ENCODE assay signal across 8 mouse cellular contexts in the genomic region with DNA sequence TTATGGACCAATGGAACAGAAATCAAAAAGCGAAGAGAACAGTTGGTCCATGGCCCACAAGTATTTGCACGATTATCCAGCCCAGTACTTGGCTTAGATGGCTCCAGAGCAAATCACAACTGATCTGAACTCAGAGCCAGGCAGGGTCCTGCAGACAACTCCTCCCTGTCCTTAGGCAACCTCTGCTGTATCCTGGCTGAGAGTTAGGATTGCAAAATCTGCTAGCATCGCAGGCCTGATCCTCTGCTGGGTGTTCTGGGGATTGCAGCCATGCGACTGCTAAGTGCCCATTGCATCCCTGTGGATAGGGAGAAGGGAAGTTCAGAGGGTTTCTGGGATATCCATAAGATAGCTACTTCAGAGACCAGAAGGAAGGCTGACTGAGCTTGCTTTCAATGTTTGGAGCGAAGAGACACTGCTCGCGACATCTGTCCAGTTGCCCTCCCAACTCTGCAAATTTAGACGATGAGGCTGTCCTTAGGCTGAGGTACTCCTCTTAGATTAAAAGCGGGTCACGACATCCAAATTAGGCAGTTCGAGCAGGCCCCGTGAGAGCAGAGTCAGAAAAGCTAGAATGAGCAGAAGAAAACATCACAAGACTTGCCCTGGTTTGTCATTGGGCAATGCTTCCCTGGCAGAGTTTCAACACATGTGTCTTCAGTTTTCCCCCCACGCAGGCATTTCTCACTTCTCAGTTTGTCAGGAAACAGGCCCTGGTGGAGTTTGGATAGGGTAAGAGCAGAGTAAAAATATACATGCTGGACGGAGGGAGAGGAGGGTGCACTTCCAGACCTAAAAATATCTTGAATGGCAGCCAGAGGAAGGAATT. TPM values are rescaled to one million over a fixed set of nuclear protein-coding genes. Genes with fewer than 3 reads are reported as not detected.
DNase-seq lines count a peak whose midpoint lies in the region; ATAC-seq and TF ChIP-seq lines count a peak whose summit lies in the region.

No protein-coding gene starts in this region.

- H3K4me2 ChIP-seq in embryonic facial prominence, embryonic 15.5 days (replicated peaks), result peak overlapping the region; percentile 25; the same call in 1 of the 2 replicates
- H3K4me2 ChIP-seq in heart, postnatal 0 days (ENCODE audit: low read depth, low read length), result peak overlapping the region; percentile 19; the same call in 1 of the 2 replicates

- peak; percentile 68 for TF ChIP-seq CTCF in heart, postnatal 0 days (IDR thresholded peaks at IDR 0.05; ENCODE audit: low read depth)

- no peaks in the 10 kb centered on the region for H3K9me3 ChIP-seq in embryonic facial prominence, embryonic 15.5 days (replicated peaks)
- no peaks in the 10 kb centered on the region for H3K9me3 ChIP-seq in heart, postnatal 0 days (replicated peaks; ENCODE audit: control insufficient read depth, low read length)

- peaks cover 57% of the 10 kb centered on the region for H3K4me1 ChIP-seq in embryonic facial prominence, embryonic 15.5 days
- H3K4me1 ChIP-seq in heart, postnatal 0 days (ENCODE audit: control insufficient read depth, insufficient read depth), result peaks cover 29% of the 10 kb centered on the region

- peaks cover 24% of the 10 kb centered on the region for H3K79me2 ChIP-seq in macrophage (ENCODE audit: inconsistent target)

- no peaks in the 10 kb centered on the region for H3K27me3 ChIP-seq in embryonic facial prominence, embryonic 15.5 days
- H3K27me3 ChIP-seq in heart, postnatal 0 days (ENCODE audit: control insufficient read depth, insufficient read depth, low read length), result no peaks in the 10 kb centered on the region

- intact Hi-C loops in left cerebral cortex, postnatal 10 days (cut with DNase I), result no loop called here

- DNase-seq in embryo, embryonic 10 days (ENCODE audit: low spot score), result peak; percentile 60
- DNase-seq in embryo, embryonic 9.5 days (ENCODE audit: extremely low spot score), result no peak
- DNase-seq in ES-CJ7 (ENCODE audit: low read depth, low spot score), result peak; percentile 71
- DNase-seq in heart, postnatal 0 days (ENCODE audit: low spot score), result peak; percentile 89
- peak; percentile 70 to 73 for DNase-seq in left cerebral cortex, postnatal 10 days (ENCODE audit: extremely low spot score in 1 of 2, low spot score in 2 of 2)
- DNase-seq in natural killer cell, adult 2 months (ENCODE audit: low spot score in 2 of 2), result no peak

- peaks cover 30% of the 10 kb centered on the region for H3K36me3 ChIP-seq in embryonic facial prominence, embryonic 15.5 days
- peaks cover 40% of the 10 kb centered on the region for H3K36me3 ChIP-seq in heart, postnatal 0 days (replicated peaks; ENCODE audit: control insufficient read depth, insufficient read depth, low read length)
- H3K36me3 ChIP-seq in macrophage (ENCODE audit: inconsistent target), result peaks cover 23% of the 10 kb centered on the region

- H3K4me3 ChIP-seq in embryonic facial prominence, embryonic 15.5 days (replicated peaks), result no peak overlapping the region
- H3K4me3 ChIP-seq in heart, postnatal 0 days (ENCODE audit: low read depth, low read length), result no peak overlapping the region
- H3K4me3 ChIP-seq in macrophage (ENCODE audit: inconsistent target), result no peak overlapping the region

- WGBS in embryonic facial prominence, embryonic 15.5 days, result 22% methylated on average over 14 of the region's 14 CpGs
- WGBS in heart, postnatal 0 days, result 14% methylated on average over 14 of the region's 14 CpGs
- 16% methylated on average over 14 of the region's 14 CpGs for whole genome bisulfite sequencing in macrophage (ENCODE audit: missing documents)

- no peak overlapping the region for H3K9ac ChIP-seq in embryonic facial prominence, embryonic 15.5 days
- no peak overlapping the region for H3K9ac ChIP-seq in heart, postnatal 0 days (replicated peaks; ENCODE audit: low read depth, low read length)

- TF ChIP-seq EP300 in heart, postnatal 0 days (IDR thresholded peaks at IDR 0.05; ENCODE audit: low read depth), result peak; percentile 89

- ATAC-seq in embryonic facial prominence, embryonic 15.5 days (ENCODE audit: insufficient number of reproducible peaks, low FRiP score, low TSS enrichment, low read depth), result peak; percentile 83
- peak; percentile 87 for ATAC-seq in heart, postnatal 0 days (ENCODE audit: insufficient read depth, low read depth)

- peak overlapping the region; percentile 96 for H3K27ac ChIP-seq in embryonic facial prominence, embryonic 15.5 days (replicated peaks)
- peak overlapping the region; percentile 94 for H3K27ac ChIP-seq in heart, postnatal 0 days (ENCODE audit: low read depth)
- peak overlapping the region; percentile 99 for H3K27ac ChIP-seq in macrophage

RNA-seq across cellular contexts. Expression of gene Naa20, which starts 13.7 kb away (rescaled TPM):
- polyA plus RNA-seq in embryonic facial prominence, embryonic 15.5 days (2015; fragmentation: Nextera tagmentation; extraction: Ambion mirVana), result 151 and 160 TPM in 2 replicates
- 155 and 298 TPM in 2 replicates for total RNA-seq in heart, postnatal 0 days (2014; rRNA removed; ENCODE audit: low replicate concordance)
- polyA plus RNA-seq in heart, postnatal 0 days (2015; fragmentation: Nextera tagmentation; extraction: Ambion mirVana), result 243 TPM in 2 replicates
- 10 to 100 TPM; 77.9 to 81.4 TPM for total RNA-seq in left cerebral cortex, postnatal 10 days (2021)
- total RNA-seq in macrophage (2018; cell fraction: chromatin; rRNA removed), result 100 to 1,000 TPM in 21 of 26 experiments, 10 to 100 TPM in 5; 43.5 to 281 (median 153) TPM
- total RNA-seq in macrophage (2018; cell fraction: cytosol; rRNA removed), result 10 to 100 TPM; 62.8 to 89.3 (median 71.5) TPM
- 100 to 1,000 TPM in 15 of 26 experiments, 10 to 100 TPM in 11; 41.0 to 277 (median 102) TPM for total RNA-seq in macrophage (2018; cell fraction: nucleus; rRNA removed)
- polyA plus RNA-seq in macrophage (2018), result 73.2 to 165 TPM (median 79.1 TPM) in 3 replicates

RNA-seq across cellular contexts. Expression of gene Cfap61, which starts 46.4 kb away (rescaled TPM):
- polyA plus RNA-seq in embryonic facial prominence, embryonic 15.5 days (2015; fragmentation: Nextera tagmentation; extraction: Ambion mirVana), result 1.9 and 3.4 TPM in 2 replicates
- 0.46 TPM in 1 of 2 replicates, not detected in the other for total RNA-seq in heart, postnatal 0 days (2014; rRNA removed; ENCODE audit: low replicate concordance)
- 0.37 and 0.68 TPM in 2 replicates for polyA plus RNA-seq in heart, postnatal 0 days (2015; fragmentation: Nextera tagmentation; extraction: Ambion mirVana)
- 1 to 10 TPM; 3.8 to 3.9 TPM for total RNA-seq in left cerebral cortex, postnatal 10 days (2021)
- 1 to 10 TPM in 1 of 26 experiments, under 1 TPM in 5, not detected in 20; 0.34 to 4.3 (median 0.80) TPM for total RNA-seq in macrophage (2018; cell fraction: chromatin; rRNA removed)
- total RNA-seq in macrophage (2018; cell fraction: cytosol; rRNA removed), result under 1 TPM in 8 of 26 experiments, not detected in 18; 0.04 to 0.22 (median 0.12) TPM
- under 1 TPM in 5 of 26 experiments, not detected in 21; 0.20 to 0.60 (median 0.26) TPM for total RNA-seq in macrophage (2018; cell fraction: nucleus; rRNA removed)
- not detected in 3 replicates for polyA plus RNA-seq in macrophage (2018)

RNA-seq across cellular contexts. Expression of gene Crnkl1, which starts 46.7 kb away (rescaled TPM):
- 27.0 and 27.7 TPM in 2 replicates for polyA plus RNA-seq in embryonic facial prominence, embryonic 15.5 days (2015; fragmentation: Nextera tagmentation; extraction: Ambion mirVana)
- total RNA-seq in heart, postnatal 0 days (2014; rRNA removed; ENCODE audit: low replicate concordance), result 9.4 and 14.1 TPM in 2 replicates
- 14.0 and 15.5 TPM in 2 replicates for polyA plus RNA-seq in heart, postnatal 0 days (2015; fragmentation: Nextera tagmentation; extraction: Ambion mirVana)
- total RNA-seq in left cerebral cortex, postnatal 10 days (2021), result 10 to 100 TPM; 15.9 to 19.2 TPM
- 10 to 100 TPM; 19.3 to 58.5 (median 39.1) TPM for total RNA-seq in macrophage (2018; cell fraction: chromatin; rRNA removed)
- 10 to 100 TPM; 15.9 to 25.2 (median 19.1) TPM for total RNA-seq in macrophage (2018; cell fraction: cytosol; rRNA removed)
- 10 to 100 TPM; 18.4 to 42.8 (median 24.8) TPM for total RNA-seq in macrophage (2018; cell fraction: nucleus; rRNA removed)
- polyA plus RNA-seq in macrophage (2018), result 19.4 to 21.5 TPM (median 19.6 TPM) in 3 replicates

Comparison
In these comparisons a context has a peak if more than half of its experiments do, and no peak if none do; other contexts are left out.
1. DNase-seq: peak in embryo, embryonic 10 days (single experiment), ES-CJ7 (single experiment), heart, postnatal 0 days (single experiment) and left cerebral cortex, postnatal 10 days (2 of 2); none in embryo, embryonic 9.5 days (single experiment) and natural killer cell, adult 2 months (0 of 2).
2. Peak in every context shown above with its lines, with median percentiles within 50 percentile points of each other: H3K27ac ChIP-seq.